ENCODE assay signal across 15 mouse cellular contexts in the genomic region with DNA sequence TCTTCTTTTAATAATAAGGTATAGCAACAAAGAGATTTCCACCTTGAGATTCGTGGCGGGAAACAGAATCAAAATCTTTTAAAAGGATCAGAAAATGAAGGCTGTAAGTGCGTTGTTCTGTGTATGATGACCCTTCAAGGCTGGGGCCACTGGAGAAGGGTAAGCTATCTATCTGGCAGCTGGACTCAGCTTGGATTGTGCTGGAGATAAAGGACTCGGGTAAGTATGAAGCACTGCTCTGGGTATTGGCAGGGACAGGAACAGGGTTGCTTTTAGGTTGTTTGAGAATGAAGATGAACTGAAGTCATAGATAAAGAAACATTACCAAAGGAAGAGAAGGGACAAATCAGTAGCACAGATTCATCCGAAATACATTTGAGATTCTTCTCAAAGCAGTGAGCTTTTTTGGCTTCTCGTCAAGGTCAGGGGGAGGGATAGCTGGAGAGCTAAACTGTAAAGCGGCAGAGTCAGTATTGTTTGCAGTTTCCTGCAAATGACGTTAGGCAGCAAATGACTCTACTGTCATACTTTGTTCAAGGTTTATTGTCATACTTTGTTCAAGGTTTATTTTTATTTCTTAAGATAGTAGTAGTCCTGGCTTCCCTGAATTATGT. TPM values are rescaled to one million over a fixed set of nuclear protein-coding genes. Genes with fewer than 3 reads are reported as not detected.
DNase-seq lines count a peak whose midpoint lies in the region; ATAC-seq and TF ChIP-seq lines count a peak whose summit lies in the region.
"Had no signal": no experiment of that assay in that cellular context is flagged by ENCODE, and none has a peak within 500 bp of the region (broad histone marks: within the 10 kb centered on the region; RNA-seq: fewer than 3 reads in every experiment).

No protein-coding gene starts in this region.

- DNase-seq in forebrain, embryonic 11.5 days (ENCODE audit: low spot score): no peak
- peak; percentile 74 for DNase-seq in lung, embryonic 14.5 days
- DNase-seq in lung, postnatal 0 days (ENCODE audit: low spot score): no peak
- DNase-seq in adrenal gland, postnatal 36 days: peak; percentile 50 to 72
- no peak for DNase-seq in thymus, postnatal 10 days (ENCODE audit: low spot score in 2 of 2)
- DNase-seq in right cerebral cortex, postnatal 14 days: no peak
- DNase-seq: cerebellum, postnatal 14 days; heart, adult 11 months; liver, postnatal 0 days had no signal

- no peaks in the 10 kb centered on the region for H3K27me3 ChIP-seq in forebrain, embryonic 16.5 days (replicated peaks; ENCODE audit: control insufficient read depth, insufficient read depth, low read length)
- H3K27me3 ChIP-seq in forebrain, embryonic 11.5 days (ENCODE audit: control insufficient read depth, insufficient read depth, low read length): no peaks in the 10 kb centered on the region
- no peaks in the 10 kb centered on the region for H3K27me3 ChIP-seq in lung, embryonic 14.5 days (ENCODE audit: insufficient read depth, low read length)
- no peaks in the 10 kb centered on the region for H3K27me3 ChIP-seq in lung, postnatal 0 days (replicated peaks; ENCODE audit: insufficient read depth, low read length)
- no peaks in the 10 kb centered on the region for H3K27me3 ChIP-seq in midbrain, embryonic 15.5 days (replicated peaks)
- H3K27me3 ChIP-seq: embryonic facial prominence, embryonic 13.5 days; kidney, embryonic 15.5 days; limb, embryonic 13.5 days had no signal

- TF ChIP-seq EP300 in lung, postnatal 0 days (IDR thresholded peaks at IDR 0.05): no peak

- TF ChIP-seq CTCF in lung, embryonic 14.5 days (IDR thresholded peaks at IDR 0.05; ENCODE audit: low read depth): no peak
- TF ChIP-seq CTCF in lung, postnatal 0 days (IDR thresholded peaks at IDR 0.05): no peak

- H3K9me3 ChIP-seq in forebrain, embryonic 16.5 days (ENCODE audit: control insufficient read depth, low read length): no peaks in the 10 kb centered on the region
- H3K9me3 ChIP-seq in forebrain, embryonic 11.5 days (ENCODE audit: control insufficient read depth, low read length): no peaks in the 10 kb centered on the region
- H3K9me3 ChIP-seq in lung, embryonic 14.5 days (ENCODE audit: low read depth, low read length): no peaks in the 10 kb centered on the region
- H3K9me3 ChIP-seq in lung, postnatal 0 days (ENCODE audit: low read length): no peaks in the 10 kb centered on the region
- no peaks in the 10 kb centered on the region for H3K9me3 ChIP-seq in midbrain, embryonic 15.5 days
- H3K9me3 ChIP-seq: embryonic facial prominence, embryonic 13.5 days; kidney, embryonic 15.5 days; limb, embryonic 13.5 days had no signal

- H3K27ac ChIP-seq in forebrain, embryonic 16.5 days (ENCODE audit: low read length): 0 out of 2 replicates have a peak overlapping the region, but pooled peaks have one; percentile 13
- H3K27ac ChIP-seq in forebrain, embryonic 11.5 days (ENCODE audit: low read depth, low read length): no peak overlapping the region
- H3K27ac ChIP-seq in lung, embryonic 14.5 days (ENCODE audit: low read depth): no peak overlapping the region
- no peak overlapping the region for H3K27ac ChIP-seq in lung, postnatal 0 days (ENCODE audit: low read length)
- H3K27ac ChIP-seq in midbrain, embryonic 15.5 days: peak overlapping the region; percentile 78
- H3K27ac ChIP-seq: embryonic facial prominence, embryonic 13.5 days; kidney, embryonic 15.5 days; limb, embryonic 13.5 days had no signal

- H3K4me1 ChIP-seq in forebrain, embryonic 16.5 days (replicated peaks; ENCODE audit: control insufficient read depth, insufficient read depth, low read length): peaks cover 9% of the 10 kb centered on the region
- peaks cover 3% of the 10 kb centered on the region; the same call in 1 of the 2 replicates for H3K4me1 ChIP-seq in forebrain, embryonic 11.5 days (replicated peaks; ENCODE audit: control insufficient read depth, insufficient read depth, low read length)
- H3K4me1 ChIP-seq in lung, embryonic 14.5 days (ENCODE audit: insufficient read depth): 0 out of 2 replicates have a peak, but pooled peaks cover 6% of the 10 kb centered on the region
- peaks cover 2% of the 10 kb centered on the region; the same call in 1 of the 2 replicates for H3K4me1 ChIP-seq in lung, postnatal 0 days (ENCODE audit: insufficient read depth, low read depth, low read length)
- peaks cover 12% of the 10 kb centered on the region for H3K4me1 ChIP-seq in midbrain, embryonic 15.5 days
- H3K4me1 ChIP-seq: embryonic facial prominence, embryonic 13.5 days; kidney, embryonic 15.5 days; limb, embryonic 13.5 days had no signal

- H3K9ac ChIP-seq in forebrain, embryonic 16.5 days (replicated peaks; ENCODE audit: low read depth, low read length): no peak overlapping the region
- H3K9ac ChIP-seq in forebrain, embryonic 11.5 days (ENCODE audit: low read length): no peak overlapping the region
- no peak overlapping the region for H3K9ac ChIP-seq in lung, embryonic 14.5 days
- no peak overlapping the region for H3K9ac ChIP-seq in lung, postnatal 0 days (replicated peaks; ENCODE audit: low read depth)
- no peak overlapping the region for H3K9ac ChIP-seq in midbrain, embryonic 15.5 days
- H3K9ac ChIP-seq: embryonic facial prominence, embryonic 13.5 days; kidney, embryonic 15.5 days; limb, embryonic 13.5 days; liver, postnatal 0 days had no signal

- ATAC-seq in forebrain, embryonic 16.5 days: peak; percentile 50
- no peak for ATAC-seq in forebrain, embryonic 11.5 days (replicated peaks; ENCODE audit: low FRiP score)
- no peak for ATAC-seq in lung, embryonic 14.5 days (ENCODE audit: insufficient read depth)
- ATAC-seq in lung, postnatal 0 days: no peak
- ATAC-seq in midbrain, embryonic 15.5 days (replicated peaks): peak; percentile 81
- ATAC-seq: liver, postnatal 0 days had no signal

- WGBS in forebrain, embryonic 16.5 days: 56% methylated on average over 8 of the region's 8 CpGs
- 79% methylated on average over 8 of the region's 8 CpGs for WGBS in forebrain, embryonic 11.5 days
- 53% methylated on average over 8 of the region's 8 CpGs for WGBS in lung, embryonic 14.5 days
- WGBS in lung, postnatal 0 days: 52% methylated on average over 8 of the region's 8 CpGs
- 40% methylated on average over 8 of the region's 8 CpGs for WGBS in midbrain, embryonic 15.5 days

- no peak overlapping the region for H3K4me3 ChIP-seq in forebrain, embryonic 16.5 days (replicated peaks; ENCODE audit: low read length)
- no peak overlapping the region for H3K4me3 ChIP-seq in forebrain, embryonic 11.5 days (ENCODE audit: low read depth, low read length)
- no peak overlapping the region for H3K4me3 ChIP-seq in lung, embryonic 14.5 days (ENCODE audit: low read depth, low read length)
- H3K4me3 ChIP-seq in lung, postnatal 0 days (ENCODE audit: low read depth, low read length): no peak overlapping the region
- no peak overlapping the region for H3K4me3 ChIP-seq in midbrain, embryonic 15.5 days
- H3K4me3 ChIP-seq: embryonic facial prominence, embryonic 13.5 days; kidney, embryonic 15.5 days; limb, embryonic 13.5 days had no signal

- peak overlapping the region; percentile 21; the same call in 1 of the 2 replicates for H3K4me2 ChIP-seq in forebrain, embryonic 16.5 days (ENCODE audit: low read length)
- H3K4me2 ChIP-seq in forebrain, embryonic 11.5 days (ENCODE audit: low read depth, low read length, severe bottlenecking): no peak overlapping the region
- H3K4me2 ChIP-seq in lung, embryonic 14.5 days: no peak overlapping the region
- no peak overlapping the region for H3K4me2 ChIP-seq in lung, postnatal 0 days (replicated peaks; ENCODE audit: low read depth, low read length)
- peak overlapping the region; percentile 38 for H3K4me2 ChIP-seq in midbrain, embryonic 15.5 days
- H3K4me2 ChIP-seq: embryonic facial prominence, embryonic 13.5 days; kidney, embryonic 15.5 days; limb, embryonic 13.5 days had no signal

- H3K36me3 ChIP-seq in forebrain, embryonic 16.5 days (ENCODE audit: control insufficient read depth, insufficient read depth): no peaks in the 10 kb centered on the region
- no peaks in the 10 kb centered on the region for H3K36me3 ChIP-seq in forebrain, embryonic 11.5 days (ENCODE audit: control insufficient read depth, insufficient read depth, low read length)
- H3K36me3 ChIP-seq in lung, embryonic 14.5 days (ENCODE audit: insufficient read depth): no peaks in the 10 kb centered on the region
- H3K36me3 ChIP-seq in lung, postnatal 0 days (ENCODE audit: insufficient read depth, low read length): no peaks in the 10 kb centered on the region
- H3K36me3 ChIP-seq in midbrain, embryonic 15.5 days (replicated peaks): no peaks in the 10 kb centered on the region
- H3K36me3 ChIP-seq: limb, embryonic 13.5 days had no signal

RNA-seq across cellular contexts. Expression of gene Zfp277, which starts 30.3 kb away (rescaled TPM):
- polyA plus RNA-seq in forebrain, embryonic 16.5 days (2015; fragmentation: Nextera tagmentation; extraction: Ambion mirVana): 30.5 and 33.4 TPM in 2 replicates
- 36.5 and 38.7 TPM in 2 replicates for polyA plus RNA-seq in forebrain, embryonic 11.5 days (2014; fragmentation: Nextera tagmentation; extraction: Ambion mirVana)
- 45.5 and 46.7 TPM in 2 replicates for polyA plus RNA-seq in lung, embryonic 14.5 days (2014; fragmentation: Nextera tagmentation; extraction: Ambion mirVana)
- 25.8 and 30.1 TPM in 2 replicates for polyA plus RNA-seq in lung, postnatal 0 days (2015; fragmentation: Nextera tagmentation; extraction: Ambion mirVana)
- total RNA-seq in adrenal gland, postnatal 36 days (2021): 10 to 100 TPM; 13.2 to 20.4 TPM
- polyA plus RNA-seq in midbrain, embryonic 15.5 days (2015; fragmentation: Nextera tagmentation; extraction: Ambion mirVana): 26.6 and 26.9 TPM in 2 replicates

RNA-seq across cellular contexts. Expression of gene Dock4, which starts 30.3 kb away (rescaled TPM):
- 24.4 and 41.6 TPM in 2 replicates for polyA plus RNA-seq in forebrain, embryonic 16.5 days (2015; fragmentation: Nextera tagmentation; extraction: Ambion mirVana)
- 18.7 and 19.8 TPM in 2 replicates for polyA plus RNA-seq in forebrain, embryonic 11.5 days (2014; fragmentation: Nextera tagmentation; extraction: Ambion mirVana)
- 24.2 and 28.9 TPM in 2 replicates for polyA plus RNA-seq in lung, embryonic 14.5 days (2014; fragmentation: Nextera tagmentation; extraction: Ambion mirVana)
- 18.5 and 23.4 TPM in 2 replicates for polyA plus RNA-seq in lung, postnatal 0 days (2015; fragmentation: Nextera tagmentation; extraction: Ambion mirVana)
- total RNA-seq in adrenal gland, postnatal 36 days (2021): 10 to 100 TPM; 13.5 to 18.0 TPM
- 37.7 and 42.0 TPM in 2 replicates for polyA plus RNA-seq in midbrain, embryonic 15.5 days (2015; fragmentation: Nextera tagmentation; extraction: Ambion mirVana)
- total RNA-seq: megakaryocyte-erythroid progenitor cell, adult 5-6 weeks had no signal

Comparison
In these comparisons a context has a peak if more than half of its experiments do, and no peak if none do; other contexts are left out.
1. ATAC-seq: peak in forebrain, embryonic 16.5 days (single experiment) and midbrain, embryonic 15.5 days (single experiment); none in forebrain, embryonic 11.5 days (single experiment), lung, embryonic 14.5 days (single experiment) and lung, postnatal 0 days (single experiment).
2. H3K27ac ChIP-seq: peak in forebrain, embryonic 16.5 days (single experiment) and midbrain, embryonic 15.5 days (single experiment); none in forebrain, embryonic 11.5 days (single experiment), lung, embryonic 14.5 days (single experiment) and lung, postnatal 0 days (single experiment).
3. H3K4me2 ChIP-seq: peak in forebrain, embryonic 16.5 days (single experiment) and midbrain, embryonic 15.5 days (single experiment); none in forebrain, embryonic 11.5 days (single experiment), lung, embryonic 14.5 days (single experiment) and lung, postnatal 0 days (single experiment).
4. DNase-seq: peak in lung, embryonic 14.5 days (single experiment) and adrenal gland, postnatal 36 days (2 of 2); none in forebrain, embryonic 11.5 days (single experiment), lung, postnatal 0 days (single experiment), thymus, postnatal 10 days (0 of 2) and right cerebral cortex, postnatal 14 days (single experiment).